Mouse (Mus musculus) limb, embryonic 11.5 days (tissue): ENCODE results near the gene Sez6l. TPM values are rescaled to one million over a fixed set of nuclear protein-coding genes. Genes with fewer than 3 reads are reported as not detected.

Experiments used
- ATAC-seq: fragments of 200-750 bp; cut with Nextera tagmentation; 2 replicates; pipeline ENCODE4 v1.8.0; 2017; ENCODE audit warnings: low read depth; ENCODE audit not compliant: insufficient number of reproducible peaks, low FRiP score, low TSS enrichment
- DNase-seq: peaks from one replicate; pipeline ENCODE4 v3.0.0-alpha.2; 2015; ENCODE audit warnings: low spot score
- H3K27ac ChIP-seq: fragments of 300-500 bp; sonication (generic); replicated peaks from 2 replicates; pipeline ENCODE4 v1.5.1; 2014; ENCODE audit warnings: low read depth, mild to moderate bottlenecking, low read length
- H3K27me3 ChIP-seq: fragments of 300-500 bp; sonication (generic); 2 replicates; pipeline ENCODE4 v1.6.1; 2014; ENCODE audit warnings: mild to moderate bottlenecking, low read length, mixed read lengths; ENCODE audit not compliant: control insufficient read depth, insufficient read depth
- H3K36me3 ChIP-seq: fragments of 300-500 bp; sonication (generic); 2 replicates; pipeline ENCODE4 v1.6.1; 2014; ENCODE audit warnings: mild to moderate bottlenecking, low read length, moderate library complexity, mixed read lengths; ENCODE audit not compliant: control insufficient read depth, insufficient read depth
- H3K4me1 ChIP-seq: fragments of 300-500 bp; sonication (generic); 2 replicates; pipeline ENCODE4 v1.6.1; 2014; ENCODE audit warnings: low read length, mixed read lengths; ENCODE audit not compliant: control insufficient read depth, insufficient read depth
- H3K4me2 ChIP-seq: fragments of 300-500 bp; sonication (generic); 2 replicates; pipeline ENCODE4 v1.6.1; 2014; ENCODE audit warnings: low read depth, mild to moderate bottlenecking, moderate library complexity; ENCODE audit not compliant: severe bottlenecking
- H3K4me3 ChIP-seq: fragments of 300-500 bp; sonication (generic); 2 replicates; pipeline ENCODE4 v1.5.1; 2014; ENCODE audit warnings: low read depth, low read length
- H3K9ac ChIP-seq: fragments of 300-500 bp; sonication (generic); 2 replicates; pipeline ENCODE4 v1.6.1; 2014; ENCODE audit warnings: mild to moderate bottlenecking, low read length
- H3K9me3 ChIP-seq: fragments of 300-500 bp; sonication (generic); 2 replicates; pipeline ENCODE4 v1.6.1; 2016; ENCODE audit warnings: low read length; ENCODE audit not compliant: control insufficient read depth
- WGBS: fragments of 180-500 bp; shearing (Covaris S2); extraction: QIAGEN DNeasy Blood & Tissue Kit; methylation state at CpG from one replicate; pipeline ENCODE4 v1.1.7; 2014; 5-methylcytosine and 5-hydroxymethylcytosine counted together
- polyA plus RNA-seq: library from polyadenylated mRNA; unstranded; fragments of >200 nt; fragmentation: Nextera tagmentation; extraction: Ambion mirVana; gene quantifications from 2 replicates; pipeline ENCODE4 v1.2.1, GENCODE M21; 2014

Gene Sez6l
- polyA plus RNA-seq, 1 experiment from 2014 or later, result 0.13 TPM

DNA sequence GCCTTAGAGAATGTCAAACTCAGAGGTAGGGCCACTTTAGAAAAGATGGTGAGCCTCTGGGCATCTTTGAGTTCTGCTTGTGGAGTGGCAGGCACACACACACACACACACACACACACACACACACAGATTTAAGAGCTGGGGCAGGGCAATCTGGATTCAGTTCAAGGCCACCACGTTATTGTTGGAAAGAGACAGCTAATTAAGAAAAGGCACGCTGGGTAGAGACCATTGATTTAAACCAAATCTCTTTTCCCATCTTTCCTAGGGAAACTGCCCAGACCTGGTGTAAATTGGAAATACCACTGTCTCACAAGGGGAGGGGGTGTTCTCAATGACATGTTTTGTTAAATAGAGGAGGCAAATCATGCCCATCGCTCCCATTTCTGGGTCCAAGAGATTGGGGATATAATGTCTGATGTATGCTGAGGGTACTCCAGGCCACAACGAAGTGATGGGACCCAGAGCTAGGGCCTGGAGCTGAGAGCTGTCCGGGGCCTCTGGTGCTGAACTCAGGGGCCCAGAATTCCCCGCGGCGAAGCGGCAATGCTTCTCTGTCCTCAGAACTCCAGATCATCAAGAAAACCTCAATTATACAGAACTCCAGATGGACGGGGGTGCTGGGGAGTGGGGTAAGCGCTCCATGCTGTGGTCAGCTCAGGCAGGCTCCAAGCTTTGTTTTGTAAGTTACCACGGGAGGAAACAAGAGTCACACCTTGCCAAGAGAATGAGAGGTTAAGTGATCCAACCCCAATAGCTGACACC, 1.7 kb downstream of the Sez6l start:
- WGBS, result 8% methylated on average over 12 of the region's 12 CpGs
- no peak for ATAC-seq
- Histone ChIP-seq H3K9me3 (no peaks in the 10 kb centered on the region), H3K9ac (no peak overlapping the region), H3K27ac (no peak overlapping the region), H3K4me3 (no peak overlapping the region), H3K4me2 (no peak overlapping the region), H3K27me3 (peaks cover 47% of the 10 kb centered on the region), H3K4me1 (0 out of 2 replicates have a peak, but pooled peaks cover 5% of the 10 kb centered on the region), H3K36me3 (no peaks in the 10 kb centered on the region)
- peak; percentile 80 for DNase-seq

- Histone ChIP-seq H3K9ac (no peak overlapping the region), H3K4me3 (no peak overlapping the region), H3K27me3 (peaks cover 42% of the 10 kb centered on the region), H3K4me1 (0 out of 2 replicates have a peak, but pooled peaks cover 5% of the 10 kb centered on the region), H3K27ac (no peak overlapping the region), H3K36me3 (no peaks in the 10 kb centered on the region), H3K4me2 (no peak overlapping the region), H3K9me3 (no peaks in the 10 kb centered on the region)
- peak; percentile 64 for DNase-seq
- 15% methylated on average over 8 of the region's 8 CpGs for WGBS
- ATAC-seq, result no peak
These were observed 3.1 kb downstream of the Sez6l start for GRCm38 (mm10) chr5:112573916-112574315.

DNA sequence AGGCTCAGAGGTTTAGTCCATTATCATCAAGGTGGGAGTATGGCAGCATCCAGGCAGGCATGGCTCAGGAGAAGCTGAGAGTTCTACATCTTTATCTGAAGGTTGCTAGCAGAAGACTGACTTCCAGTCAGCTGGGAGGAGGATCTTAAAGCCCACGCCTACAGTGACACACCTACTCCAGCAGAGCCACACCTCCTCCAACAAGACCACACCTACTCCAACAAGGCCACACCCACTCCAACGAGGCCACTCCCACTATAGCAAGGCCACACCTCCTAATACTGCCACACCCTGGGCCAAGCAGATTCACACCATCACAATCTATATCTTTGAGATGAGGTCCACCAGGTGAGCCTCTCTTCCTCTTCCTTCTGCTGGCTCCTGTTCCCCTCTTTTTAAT, 4.8 kb downstream of the Sez6l start:
- Histone ChIP-seq H3K27ac (no peak overlapping the region), H3K27me3 (peaks cover 25% of the 10 kb centered on the region)
- DNase-seq, result no peak

DNA sequence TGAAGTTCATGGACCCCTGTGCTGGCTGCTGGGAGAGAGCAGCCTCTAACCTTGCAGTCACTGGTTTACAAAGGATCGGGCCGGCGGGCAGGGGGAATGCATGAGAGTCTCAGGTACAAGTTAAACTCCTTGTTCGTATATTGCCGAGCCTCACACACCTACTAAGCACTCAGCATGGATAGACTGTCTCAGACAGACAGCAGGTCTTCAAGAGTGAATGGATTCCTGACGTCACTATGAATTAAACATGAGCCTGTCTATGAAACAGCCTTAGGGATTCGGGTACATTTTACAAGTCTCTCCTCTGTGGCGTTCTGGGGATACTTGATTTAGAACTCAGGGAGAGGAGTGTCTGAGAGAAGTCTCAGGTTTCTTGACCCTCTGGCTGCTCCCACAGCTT, 11.5 kb downstream of the Sez6l start:
- DNase-seq (no peak), ATAC-seq (no peak)
- H3K9me3 ChIP-seq, result no peaks in the 10 kb centered on the region
- H3K36me3 ChIP-seq, result no peaks in the 10 kb centered on the region
- H3K4me1 ChIP-seq, result no peaks in the 10 kb centered on the region
- no peak overlapping the region for H3K4me3 ChIP-seq
- H3K27me3 ChIP-seq, result no peaks in the 10 kb centered on the region
- WGBS, result 66% methylated on average over 8 of the region's 8 CpGs
- no peak overlapping the region for H3K27ac ChIP-seq
- H3K9ac ChIP-seq, result no peak overlapping the region
- no peak overlapping the region for H3K4me2 ChIP-seq

More for the DNA sequence above, 4.8 kb downstream of the Sez6l start:
- ATAC-seq, result no peak
- no peak overlapping the region for H3K4me2 ChIP-seq
- 60% methylated on average over 2 of the region's 2 CpGs for WGBS
- 0 out of 2 replicates have a peak, but pooled peaks cover 5% of the 10 kb centered on the region for H3K4me1 ChIP-seq
- no peaks in the 10 kb centered on the region for H3K36me3 ChIP-seq
- H3K9me3 ChIP-seq, result no peaks in the 10 kb centered on the region
- H3K4me3 ChIP-seq, result no peak overlapping the region
- no peak overlapping the region for H3K9ac ChIP-seq

GRCm38 (mm10) chr5:112565083-112565482, 11.9 kb downstream of the Sez6l start:
- no peak overlapping the region for H3K9ac ChIP-seq
- DNase-seq (no peak), ATAC-seq (no peak)
- no peak overlapping the region for H3K27ac ChIP-seq
- no peak overlapping the region for H3K4me2 ChIP-seq
- H3K4me1 ChIP-seq, result no peaks in the 10 kb centered on the region
- 84% methylated on average over 17 of the region's 17 CpGs for WGBS
- H3K27me3 ChIP-seq, result no peaks in the 10 kb centered on the region
- no peaks in the 10 kb centered on the region for H3K36me3 ChIP-seq
- H3K9me3 ChIP-seq, result no peaks in the 10 kb centered on the region
- H3K4me3 ChIP-seq, result no peak overlapping the region

DNA sequence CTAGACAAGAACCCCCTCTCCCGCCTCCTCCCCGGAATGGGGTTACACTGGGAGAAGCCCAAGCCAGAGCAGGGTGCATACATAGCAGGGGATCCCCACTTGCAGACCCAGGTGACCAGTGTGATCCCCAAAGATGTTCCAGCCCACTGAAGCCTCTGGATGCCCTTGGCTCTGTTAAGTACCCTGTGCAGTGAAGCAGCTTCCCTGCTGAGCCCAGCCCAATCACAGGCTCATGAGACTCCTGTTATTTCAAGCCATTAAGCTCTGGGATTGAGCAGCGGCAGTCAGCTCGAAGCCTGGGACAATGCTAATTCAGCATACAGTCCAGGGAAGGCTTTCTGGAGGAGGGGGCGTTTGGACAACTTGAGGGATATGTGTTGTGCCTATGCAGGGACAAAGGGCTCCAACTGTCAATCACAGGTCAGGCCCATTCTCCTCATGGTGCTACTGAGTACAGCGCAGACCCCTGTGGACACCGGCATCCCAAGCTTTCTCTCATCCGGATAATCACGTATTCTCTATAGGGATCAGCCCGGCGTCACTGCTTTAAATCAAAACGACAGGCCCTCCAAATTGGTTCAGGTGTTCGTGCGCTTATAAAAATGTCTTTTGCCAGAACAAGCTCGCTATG, 16.0 kb downstream of the Sez6l start:
- ATAC-seq, result no peak
- H3K4me2 ChIP-seq, result no peak overlapping the region
- no peak overlapping the region for H3K27ac ChIP-seq
- H3K36me3 ChIP-seq, result no peaks in the 10 kb centered on the region
- WGBS, result 47% methylated on average over 15 of the region's 15 CpGs
- no peaks in the 10 kb centered on the region for H3K27me3 ChIP-seq
- H3K4me1 ChIP-seq, result no peaks in the 10 kb centered on the region
- H3K9ac ChIP-seq, result no peak overlapping the region
- no peak overlapping the region for H3K4me3 ChIP-seq
- H3K9me3 ChIP-seq, result no peaks in the 10 kb centered on the region
- DNase-seq, result peak; percentile 26

DNA sequence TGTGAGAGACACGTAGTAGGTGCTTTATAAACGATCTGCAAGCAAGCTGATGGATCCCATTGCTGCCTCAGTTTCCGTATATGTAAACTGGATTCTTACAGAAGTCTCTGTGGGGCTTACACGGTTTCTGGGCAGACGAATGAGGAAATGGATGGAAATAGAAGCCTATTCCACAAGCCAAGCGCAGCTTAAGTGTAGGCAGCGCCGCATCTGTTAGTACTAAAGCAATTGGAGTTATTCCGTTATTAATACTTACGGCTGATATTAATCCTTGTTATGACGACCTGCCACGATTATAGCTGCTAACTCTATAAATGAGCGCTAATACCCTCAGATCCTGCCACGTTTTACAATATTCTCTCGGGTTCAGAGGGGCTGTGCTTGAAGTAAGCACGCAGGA, 16.8 kb downstream of the Sez6l start:
- Histone ChIP-seq H3K4me3 (no peak overlapping the region), H3K27me3 (no peaks in the 10 kb centered on the region), H3K27ac (no peak overlapping the region), H3K4me1 (no peaks in the 10 kb centered on the region), H3K4me2 (no peak overlapping the region), H3K9me3 (no peaks in the 10 kb centered on the region), H3K9ac (no peak overlapping the region), H3K36me3 (no peaks in the 10 kb centered on the region)
- ATAC-seq (no peak), DNase-seq (no peak)
- WGBS, result 78% methylated on average over 16 of the region's 16 CpGs

- Histone ChIP-seq H3K4me2 (no peak overlapping the region), H3K9ac (no peak overlapping the region), H3K27ac (no peak overlapping the region), H3K36me3 (no peaks in the 10 kb centered on the region), H3K4me1 (no peaks in the 10 kb centered on the region), H3K27me3 (no peaks in the 10 kb centered on the region), H3K9me3 (no peaks in the 10 kb centered on the region), H3K4me3 (no peak overlapping the region)
- 88% methylated on average over 4 of the region's 4 CpGs for WGBS
- no peak for ATAC-seq
- no peak for DNase-seq
These were observed 19.6 kb downstream of the Sez6l start for GRCm38 (mm10) chr5:112557396-112557795.
